Mouse (Mus musculus) bone marrow macrophage, adult 2 months (primary cell): ENCODE measurements around the gene Dgcr6.

Experiments used
- CTCF ChIP-seq: IDR thresholded peaks from 2 replicates; pipeline ENCODE4 v1.5.1; 2012; ENCODE audit warnings: low read depth, mild to moderate bottlenecking, low read length, moderate library complexity
- POLR2A ChIP-seq: IDR thresholded peaks from 2 replicates; pipeline ENCODE4 v1.6.1; 2012; ENCODE audit warnings: mild to moderate bottlenecking, low read depth, low read length, borderline replicate concordance

- TF ChIP-seq POLR2A (no peak), CTCF (no peak)
These were observed 5.7 kb downstream of the Dgcr6 start for GRCm38 (mm10) chr16:18058331-18058731.
